Mouse (Mus musculus): Measurements from ENCODE around the gene Plekhs1.

Plekhs1 gene

GRCm38 (mm10) chr19:56461522-56462101, at the start of gene Plekhs1:
TSS of gene Plekhs1 (plus strand) at chr19:56461640.
- DNase-seq (ENCODE audit: low spot score in 2 of 2) = no peak

GRCm38 (mm10) chr19:56418404-56418803, 43.0 kb upstream of the Plekhs1 start:
- DNase-seq (ENCODE audit: low spot score in 2 of 2) = no peak

GRCm38 (mm10) chr19:56419452-56419851, 42.0 kb upstream of the Plekhs1 start:
- no peak for DNase-seq (ENCODE audit: low spot score in 2 of 2)

GRCm38 (mm10) chr19:56420345-56420744, 41.1 kb upstream of the Plekhs1 start:
- no peak for DNase-seq (ENCODE audit: low spot score in 2 of 2)

- peak; percentile 64 to 82 for DNase-seq (ENCODE audit: low spot score in 2 of 2)
Measured at GRCm38 (mm10) chr19:56422476-56423338, 38.7 kb upstream of the Plekhs1 start.

- no peak for DNase-seq (ENCODE audit: low spot score in 2 of 2)
Measured at GRCm38 (mm10) chr19:56423370-56423769, 38.1 kb upstream of the Plekhs1 start.

- no peak for DNase-seq (ENCODE audit: low spot score in 2 of 2)
Measured at GRCm38 (mm10) chr19:56424606-56425395, 36.6 kb upstream of the Plekhs1 start.

- peak in 1 of 2 experiments; percentile 29 for DNase-seq (ENCODE audit: low spot score in 2 of 2)
Measured at GRCm38 (mm10) chr19:56425492-56425891, 35.9 kb upstream of the Plekhs1 start.

GRCm38 (mm10) chr19:56430369-56430768, 31.1 kb upstream of the Plekhs1 start:
- DNase-seq (ENCODE audit: low spot score in 2 of 2) = no peak

- DNase-seq (ENCODE audit: low spot score in 2 of 2) = no peak
Measured at GRCm38 (mm10) chr19:56432706-56433105, 28.7 kb upstream of the Plekhs1 start.

GRCm38 (mm10) chr19:56433581-56433980, 27.9 kb upstream of the Plekhs1 start:
- no peak for DNase-seq (ENCODE audit: low spot score in 2 of 2)

GRCm38 (mm10) chr19:56436380-56436779, 25.1 kb upstream of the Plekhs1 start:
- DNase-seq (ENCODE audit: low spot score in 2 of 2) = no peak

- peak; percentile 44 to 46 for DNase-seq (ENCODE audit: low spot score in 2 of 2)
Measured at GRCm38 (mm10) chr19:56438357-56439071, 22.9 kb upstream of the Plekhs1 start.

GRCm38 (mm10) chr19:56439072-56439434, 22.4 kb upstream of the Plekhs1 start:
- DNase-seq (ENCODE audit: low spot score in 2 of 2) = no peak

GRCm38 (mm10) chr19:56443445-56443844, 18.0 kb upstream of the Plekhs1 start:
- no peak for DNase-seq (ENCODE audit: low spot score in 2 of 2)

GRCm38 (mm10) chr19:56448784-56449183, 12.7 kb upstream of the Plekhs1 start:
- DNase-seq (ENCODE audit: low spot score in 2 of 2) = no peak

- DNase-seq (ENCODE audit: low spot score in 2 of 2) = no peak
Measured at GRCm38 (mm10) chr19:56449537-56449936, 11.9 kb upstream of the Plekhs1 start.

- DNase-seq (ENCODE audit: low spot score in 2 of 2) = no peak
Measured at GRCm38 (mm10) chr19:56450892-56451291, 10.5 kb upstream of the Plekhs1 start.

- DNase-seq (ENCODE audit: low spot score in 2 of 2) = peak; percentile 13 to 23
Measured at GRCm38 (mm10) chr19:56451867-56452266, 9.6 kb upstream of the Plekhs1 start.

- DNase-seq (ENCODE audit: low spot score in 2 of 2) = no peak
Measured at GRCm38 (mm10) chr19:56452421-56452820, 9.0 kb upstream of the Plekhs1 start.

- no peak for DNase-seq (ENCODE audit: low spot score in 2 of 2)
Measured at GRCm38 (mm10) chr19:56454862-56455261, 6.6 kb upstream of the Plekhs1 start.

- DNase-seq (ENCODE audit: low spot score in 2 of 2) = no peak
Measured at GRCm38 (mm10) chr19:56455369-56455768, 6.1 kb upstream of the Plekhs1 start.

Data from heart, adult 9 months (tissue).